Mouse (Mus musculus) small intestine, adult 2 months (tissue): Measurements from ENCODE around the gene Btk.

Experiments used
- CTCF ChIP-seq: fragments of 200-500 bp; IDR thresholded peaks from 2 replicates; pipeline ENCODE4 v1.5.1; 2012; ENCODE audit warnings: low read depth, mild to moderate bottlenecking, control low read depth, inconsistent platforms, low read length, moderate library complexity, mixed read lengths; ENCODE audit not compliant: insufficient replicate concordance, insufficient read length; ENCODE audit errors: extremely low read depth
- POLR2A ChIP-seq: fragments of 200-500 bp; IDR thresholded peaks from 2 replicates; pipeline ENCODE4 v1.6.1; 2012; ENCODE audit warnings: low read depth, mild to moderate bottlenecking, control low read depth, inconsistent platforms, low read length, moderate library complexity

GRCm38 (mm10) chrX:134540414-134541135 is 42.8 kb downstream of the Btk start:
- TF ChIP-seq POLR2A: no peak
- no peak for TF ChIP-seq CTCF
